In genomic region chr1:153510330-153511009, GRCm38 (mm10) we compare ENCODE assay signal across 15 mouse cellular contexts. TPM values are rescaled to one million over a fixed set of nuclear protein-coding genes. Genes with fewer than 3 reads are reported as not detected.
DNase-seq lines count a peak whose midpoint lies in the region; ATAC-seq and TF ChIP-seq lines count a peak whose summit lies in the region.
"Had no signal": no experiment of that assay in that cellular context is flagged by ENCODE, and none has a peak within 500 bp of the region (broad histone marks: within the 10 kb centered on the region; RNA-seq: fewer than 3 reads in every experiment).

No protein-coding gene starts in this region.

- H3K4me1 ChIP-seq in heart, postnatal 0 days (ENCODE audit: control insufficient read depth, insufficient read depth) = no peaks in the 10 kb centered on the region
- no peaks in the 10 kb centered on the region for H3K4me1 ChIP-seq in stomach, postnatal 0 days (replicated peaks; ENCODE audit: control insufficient read depth, insufficient read depth)
- H3K4me1 ChIP-seq in kidney, embryonic 14.5 days (ENCODE audit: control insufficient read depth, insufficient read depth, low read length) = no peaks in the 10 kb centered on the region
- H3K4me1 ChIP-seq: limb, embryonic 10.5 days; lung, embryonic 15.5 days had no signal

- no peak overlapping the region for H3K4me3 ChIP-seq in heart, postnatal 0 days (ENCODE audit: low read depth, low read length)
- H3K4me3 ChIP-seq in stomach, postnatal 0 days (ENCODE audit: low read depth, low read length) = no peak overlapping the region
- H3K4me3 ChIP-seq in kidney, embryonic 14.5 days (ENCODE audit: low read length) = no peak overlapping the region
- H3K4me3 ChIP-seq: limb, embryonic 10.5 days; lung, embryonic 15.5 days had no signal

- H3K9me3 ChIP-seq in heart, postnatal 0 days (replicated peaks; ENCODE audit: control insufficient read depth, low read length) = no peaks in the 10 kb centered on the region
- no peaks in the 10 kb centered on the region for H3K9me3 ChIP-seq in stomach, postnatal 0 days (ENCODE audit: control insufficient read depth, low read length)
- no peaks in the 10 kb centered on the region for H3K9me3 ChIP-seq in kidney, embryonic 14.5 days (ENCODE audit: control insufficient read depth, low read length)
- H3K9me3 ChIP-seq: limb, embryonic 10.5 days; lung, embryonic 15.5 days had no signal

- no peak for DNase-seq in heart, postnatal 0 days (ENCODE audit: low spot score)
- DNase-seq in heart, adult 9 months (ENCODE audit: low spot score in 2 of 2) = no peak
- peak; percentile 19 for DNase-seq in retina, postnatal 1 day
- no peak for DNase-seq in retina, embryonic 14.5 days (ENCODE audit: low spot score)
- peak; percentile 37 for DNase-seq in NIH3T3 (ENCODE audit: low read depth)
- no peak for DNase-seq in stomach, postnatal 0 days (ENCODE audit: low spot score)
- no peak for DNase-seq in urinary bladder, postnatal 25 days (ENCODE audit: low spot score)
- DNase-seq: adrenal gland, adult 8-10 months; cerebellum, postnatal 25 days; heart, adult 18-20 months; kidney, adult 18-20 months had no signal

- WGBS in heart, postnatal 0 days = 61% methylated on average over 2 of the region's 2 CpGs
- 48% methylated on average over 2 of the region's 2 CpGs for WGBS in stomach, postnatal 0 days
- WGBS in kidney, embryonic 14.5 days = 64% methylated on average over 2 of the region's 2 CpGs

- H3K27ac ChIP-seq in heart, postnatal 0 days (ENCODE audit: low read depth) = no peak overlapping the region
- no peak overlapping the region for H3K27ac ChIP-seq in stomach, postnatal 0 days (replicated peaks)
- no peak overlapping the region for H3K27ac ChIP-seq in kidney, embryonic 14.5 days (ENCODE audit: low read depth, low read length)
- H3K27ac ChIP-seq: limb, embryonic 10.5 days; lung, embryonic 15.5 days had no signal

- no peaks in the 10 kb centered on the region for H3K36me3 ChIP-seq in heart, postnatal 0 days (replicated peaks; ENCODE audit: control insufficient read depth, insufficient read depth, low read length)
- no peaks in the 10 kb centered on the region for H3K36me3 ChIP-seq in stomach, postnatal 0 days (ENCODE audit: control insufficient read depth, insufficient read depth, low read length)
- H3K36me3 ChIP-seq in kidney, embryonic 14.5 days (ENCODE audit: control insufficient read depth, insufficient read depth, low read length) = no peaks in the 10 kb centered on the region
- H3K36me3 ChIP-seq: limb, embryonic 10.5 days; lung, embryonic 15.5 days had no signal

- no peak for TF ChIP-seq EP300 in heart, postnatal 0 days (IDR thresholded peaks at IDR 0.05; ENCODE audit: low read depth)
- TF ChIP-seq EP300 in stomach, postnatal 0 days (optimal IDR thresholded peaks at IDR 0.05) = no peak

- no peaks in the 10 kb centered on the region for H3K27me3 ChIP-seq in heart, postnatal 0 days (ENCODE audit: control insufficient read depth, insufficient read depth, low read length)
- no peaks in the 10 kb centered on the region for H3K27me3 ChIP-seq in stomach, postnatal 0 days (ENCODE audit: control insufficient read depth, insufficient read depth, low read length)
- no peaks in the 10 kb centered on the region for H3K27me3 ChIP-seq in kidney, embryonic 14.5 days (ENCODE audit: control insufficient read depth, insufficient read depth, low read length)
- H3K27me3 ChIP-seq: lung, embryonic 15.5 days had no signal

- ATAC-seq in heart, postnatal 0 days (ENCODE audit: insufficient read depth, low read depth) = no peak
- ATAC-seq in stomach, postnatal 0 days (ENCODE audit: low FRiP score, low TSS enrichment) = no peak
- no peak for ATAC-seq in kidney, embryonic 14.5 days (ENCODE audit: low FRiP score, low TSS enrichment)
- ATAC-seq: forebrain, embryonic 16.5 days had no signal

- peak; percentile 38 for TF ChIP-seq CTCF in heart, postnatal 0 days (IDR thresholded peaks at IDR 0.05; ENCODE audit: low read depth)
- TF ChIP-seq CTCF in stomach, postnatal 0 days (IDR thresholded peaks at IDR 0.05; ENCODE audit: low read depth) = peak; percentile 53

- H3K9ac ChIP-seq in heart, postnatal 0 days (replicated peaks; ENCODE audit: low read depth, low read length) = no peak overlapping the region
- H3K9ac ChIP-seq in stomach, postnatal 0 days (ENCODE audit: low read length) = no peak overlapping the region
- no peak overlapping the region for H3K9ac ChIP-seq in kidney, embryonic 14.5 days (ENCODE audit: low read depth, low read length)
- H3K9ac ChIP-seq: lung, embryonic 15.5 days had no signal

- no peak overlapping the region for H3K4me2 ChIP-seq in heart, postnatal 0 days (ENCODE audit: low read depth, low read length)
- H3K4me2 ChIP-seq in stomach, postnatal 0 days (replicated peaks; ENCODE audit: low read depth) = no peak overlapping the region
- H3K4me2 ChIP-seq in kidney, embryonic 14.5 days (replicated peaks; ENCODE audit: low read depth, low read length) = no peak overlapping the region
- H3K4me2 ChIP-seq: lung, embryonic 15.5 days had no signal

RNA-seq across cellular contexts. Expression of gene Dhx9, which starts 23.0 kb away (rescaled TPM):
- 28.3 and 45.8 TPM in 2 replicates for total RNA-seq in heart, postnatal 0 days (2014; rRNA removed; ENCODE audit: low replicate concordance)
- polyA plus RNA-seq in heart, postnatal 0 days (2015; fragmentation: Nextera tagmentation; extraction: Ambion mirVana) = 11.9 and 12.7 TPM in 2 replicates
- 6.6 and 10.6 TPM in 2 replicates for polyA plus RNA-seq in stomach, postnatal 0 days (2015; fragmentation: Nextera tagmentation; extraction: Ambion mirVana)
- polyA plus RNA-seq in kidney, embryonic 14.5 days (2014; fragmentation: Nextera tagmentation; extraction: Ambion mirVana) = 46.2 and 52.2 TPM in 2 replicates

RNA-seq across cellular contexts. Expression of gene Npl, which starts 39.4 kb away (rescaled TPM):
- total RNA-seq in heart, postnatal 0 days (2014; rRNA removed; ENCODE audit: low replicate concordance) = 0.57 and 2.9 TPM in 2 replicates
- 3.1 and 3.2 TPM in 2 replicates for polyA plus RNA-seq in heart, postnatal 0 days (2015; fragmentation: Nextera tagmentation; extraction: Ambion mirVana)
- 4.1 and 5.3 TPM in 2 replicates for polyA plus RNA-seq in stomach, postnatal 0 days (2015; fragmentation: Nextera tagmentation; extraction: Ambion mirVana)
- polyA plus RNA-seq in kidney, embryonic 14.5 days (2014; fragmentation: Nextera tagmentation; extraction: Ambion mirVana) = 17.8 and 21.3 TPM in 2 replicates

Comparison
In these comparisons a context has a peak if more than half of its experiments do, and no peak if none do; other contexts are left out.
1. DNase-seq: peak in retina, postnatal 1 day (single experiment) and NIH3T3 (single experiment); none in heart, postnatal 0 days (single experiment), heart, adult 9 months (0 of 2), retina, embryonic 14.5 days (single experiment), stomach, postnatal 0 days (single experiment) and urinary bladder, postnatal 25 days (single experiment).